Mouse (Mus musculus) heart, embryonic 10.5 days (tissue): ENCODE data around the gene Dcun1d4. TPM values are rescaled to one million over a fixed set of nuclear protein-coding genes. Genes with fewer than 3 reads are reported as not detected.

Source experiments
- DNase-seq: peaks from one replicate; pipeline ENCODE4 v3.0.0-alpha.2; 2017; ENCODE audit warnings: low spot score
- H3K27ac ChIP-seq: fragments of 300-500 bp; sonication (generic); 2 replicates; pipeline ENCODE4 v1.5.1; 2016; ENCODE audit warnings: mild to moderate bottlenecking
- H3K27me3 ChIP-seq: fragments of 300-500 bp; sonication (generic); 2 replicates; pipeline ENCODE4 v1.6.1; 2016; ENCODE audit warnings: mild to moderate bottlenecking; ENCODE audit not compliant: poor library complexity, insufficient read depth, severe bottlenecking
- H3K36me3 ChIP-seq: fragments of 300-500 bp; sonication (generic); 2 replicates; pipeline ENCODE4 v1.6.1; 2016; ENCODE audit warnings: mild to moderate bottlenecking, moderate library complexity
- H3K4me1 ChIP-seq: fragments of 300-500 bp; sonication (generic); 2 replicates; pipeline ENCODE4 v1.6.1; 2016; ENCODE audit warnings: mild to moderate bottlenecking
- H3K4me3 ChIP-seq: fragments of 300-500 bp; sonication (generic); 2 replicates; pipeline ENCODE4 v1.5.1; 2016; ENCODE audit warnings: mild to moderate bottlenecking, moderate library complexity
- H3K9me3 ChIP-seq: fragments of 300-500 bp; sonication (generic); 2 replicates; pipeline ENCODE4 v1.6.1; 2016; ENCODE audit warnings: mild to moderate bottlenecking, moderate library complexity
- WGBS: fragments of 180-500 bp; shearing (Covaris S2); methylation state at CpG from one replicate; pipeline ENCODE4 v1.1.7; 2016; 5-methylcytosine and 5-hydroxymethylcytosine counted together
- polyA plus RNA-seq: library from polyadenylated mRNA; unstranded; fragments of >200 nt; fragmentation: Nextera tagmentation; extraction: Ambion mirVana; gene quantifications from 2 replicates; pipeline ENCODE4 v1.2.1, GENCODE M21; 2016

Gene Dcun1d4
- polyA plus RNA-seq, 1 experiment from 2014 or later = 20.4 TPM

DNA sequence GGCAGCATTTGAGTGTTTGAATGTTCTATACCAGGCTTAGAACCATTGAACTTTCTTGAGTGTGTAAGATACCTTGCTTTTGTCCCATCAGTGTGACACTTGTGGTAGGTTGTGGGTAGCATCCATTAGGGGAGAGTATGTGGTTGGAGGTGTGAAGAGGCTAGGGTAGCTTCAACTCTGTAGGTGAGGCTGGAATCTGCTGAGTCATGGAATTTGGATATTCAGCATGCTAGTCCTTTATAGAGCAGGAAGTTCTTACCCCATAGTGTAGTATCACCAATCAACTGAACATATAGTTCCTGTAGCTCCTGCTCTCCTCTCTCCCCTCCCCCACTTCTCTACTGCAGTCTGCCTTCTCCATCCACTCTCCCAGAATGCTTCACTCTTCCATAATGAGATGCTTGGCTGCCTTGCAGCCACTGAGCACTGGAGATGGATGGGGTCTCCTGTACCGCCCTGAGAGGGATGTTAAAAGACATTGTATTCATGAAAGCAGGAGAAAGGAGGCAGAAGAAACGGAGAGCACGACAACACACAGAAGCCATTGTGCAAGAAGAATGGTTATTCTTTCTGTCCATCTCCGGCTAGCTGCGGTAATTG lies 3.3 kb downstream of the Dcun1d4 start:
- no peaks in the 10 kb centered on the region for H3K36me3 ChIP-seq
- H3K4me1 ChIP-seq = no peaks in the 10 kb centered on the region
- WGBS = 71% methylated on average over 5 of the region's 5 CpGs
- no peak for DNase-seq
- H3K27me3 ChIP-seq = no peaks in the 10 kb centered on the region
- H3K27ac ChIP-seq = no peak overlapping the region
- no peaks in the 10 kb centered on the region for H3K9me3 ChIP-seq
- no peak overlapping the region for H3K4me3 ChIP-seq

DNA sequence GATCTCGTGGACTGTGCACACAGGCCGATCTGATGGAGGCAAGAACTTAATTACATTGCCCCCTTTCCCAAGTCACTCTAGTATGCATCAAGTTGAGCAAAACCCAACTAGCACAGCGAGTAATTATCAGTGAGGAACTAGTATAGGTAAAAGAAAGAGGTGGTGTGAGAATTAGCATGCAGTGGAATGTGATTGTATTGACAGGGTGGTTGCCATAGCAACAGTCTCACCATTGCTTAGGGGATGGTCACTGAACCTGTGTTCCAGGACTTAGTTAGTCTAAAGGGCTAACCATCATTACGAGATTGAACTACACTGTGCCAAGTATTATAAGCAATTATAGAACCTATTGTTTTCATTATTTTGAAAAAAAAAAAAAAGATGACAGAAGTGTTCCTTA lies 5.7 kb downstream of the Dcun1d4 start:
- Histone ChIP-seq H3K4me3 (no peak overlapping the region), H3K27ac (no peak overlapping the region), H3K27me3 (no peaks in the 10 kb centered on the region), H3K36me3 (no peaks in the 10 kb centered on the region), H3K4me1 (no peaks in the 10 kb centered on the region), H3K9me3 (no peaks in the 10 kb centered on the region)
- DNase-seq = no peak
- 61% methylated on average over 4 of the region's 4 CpGs for WGBS

DNA sequence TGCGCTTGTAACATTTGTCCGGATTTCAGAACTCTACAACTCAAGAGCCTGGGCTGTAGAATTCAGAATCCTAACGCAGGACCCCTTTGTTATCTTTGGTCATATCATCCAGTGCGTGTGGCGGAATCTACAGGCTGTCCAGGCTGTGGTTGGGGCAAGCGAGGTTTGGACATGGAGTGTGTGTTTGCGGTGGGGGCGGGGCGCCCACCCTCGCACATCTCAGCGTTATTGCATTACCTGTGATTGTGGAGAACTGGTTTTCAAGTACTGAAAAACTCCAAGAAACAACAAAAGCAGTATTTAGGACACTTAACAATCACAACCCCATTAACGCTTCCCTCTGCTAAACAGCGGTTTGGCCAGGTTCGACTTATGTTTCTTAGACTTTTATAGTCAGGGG lies 9.1 kb downstream of the Dcun1d4 start:
- Histone ChIP-seq H3K27ac (peak overlapping the region; percentile 86), H3K36me3 (no peaks in the 10 kb centered on the region), H3K9me3 (no peaks in the 10 kb centered on the region), H3K4me1 (0 out of 2 replicates have a peak, but pooled peaks cover 6% of the 10 kb centered on the region), H3K4me3 (peak overlapping the region; percentile 93), H3K27me3 (no peaks in the 10 kb centered on the region)
- 5% methylated on average over 14 of the region's 14 CpGs for WGBS
- no peak for DNase-seq

DNA sequence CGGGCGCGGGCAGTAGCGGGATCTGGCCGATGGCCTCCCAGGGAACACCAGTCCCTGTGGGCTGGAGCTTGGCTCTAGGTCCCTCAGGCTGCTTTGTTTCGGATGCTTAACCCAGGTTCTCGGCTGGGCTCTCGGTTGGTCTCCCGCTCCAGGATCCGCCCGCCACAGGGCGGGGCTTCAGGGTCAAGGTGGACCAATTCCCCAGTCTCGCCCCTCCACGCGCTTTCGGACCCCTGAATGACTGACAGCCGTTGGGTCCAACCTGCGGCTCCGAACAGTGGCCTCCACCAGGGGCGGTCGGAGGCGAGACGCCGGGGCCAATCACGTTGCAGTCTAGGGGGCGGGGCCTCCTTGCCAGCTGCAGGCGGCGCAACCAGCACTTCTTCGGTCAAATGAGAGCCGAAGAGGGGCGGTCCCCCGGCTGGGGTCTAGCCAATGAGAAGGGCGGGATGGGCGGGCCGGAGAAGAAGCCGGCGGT lies 9.8 kb downstream of the Dcun1d4 start:
- peak overlapping the region; percentile 86 for H3K27ac ChIP-seq
- no peaks in the 10 kb centered on the region for H3K9me3 ChIP-seq
- no peaks in the 10 kb centered on the region for H3K36me3 ChIP-seq
- under 1% methylated on average over 37 of the region's 37 CpGs for WGBS
- DNase-seq = peak; percentile 100
- H3K27me3 ChIP-seq = no peaks in the 10 kb centered on the region
- H3K4me3 ChIP-seq = peak overlapping the region; percentile 93
- 0 out of 2 replicates have a peak, but pooled peaks cover 6% of the 10 kb centered on the region for H3K4me1 ChIP-seq

DNA sequence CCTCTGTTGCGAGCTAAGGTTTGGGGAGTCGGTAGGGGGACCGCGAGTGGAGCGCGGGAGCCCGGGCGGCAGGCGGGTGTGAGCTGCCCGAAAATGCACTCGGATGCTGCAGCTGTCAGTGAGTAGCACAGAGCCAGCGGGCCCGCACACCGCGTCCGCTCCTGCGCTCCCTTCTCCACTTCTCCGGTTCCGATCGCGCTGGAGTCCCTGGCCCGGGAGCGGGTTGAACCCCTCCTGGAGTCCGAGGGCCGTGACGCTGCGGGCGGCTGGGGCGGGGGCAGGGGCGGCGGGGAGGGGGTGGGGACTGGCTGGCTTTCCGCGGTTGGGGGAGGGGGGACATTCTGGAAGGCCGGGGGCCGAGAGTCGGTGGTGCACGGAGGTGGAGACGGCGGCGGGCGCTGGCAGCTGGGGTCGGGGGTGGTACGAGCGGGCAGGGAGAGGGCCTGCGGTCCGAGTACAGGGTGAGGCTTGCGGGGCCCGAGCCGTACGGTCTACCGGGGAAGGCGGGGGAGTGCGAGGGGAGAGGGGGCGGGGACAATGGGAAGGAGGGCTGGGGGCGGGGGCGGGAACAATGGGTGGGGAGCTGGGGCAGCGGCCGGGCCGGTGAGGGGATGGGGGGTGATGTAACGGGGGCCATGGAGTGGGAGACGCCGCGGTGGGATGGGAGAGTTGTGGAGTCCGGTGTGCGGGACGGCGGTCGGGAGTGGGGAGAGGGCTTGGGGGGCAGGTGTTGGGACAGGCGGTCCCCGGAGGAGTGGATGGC lies 10.5 kb downstream of the Dcun1d4 start:
- Histone ChIP-seq H3K36me3 (no peaks in the 10 kb centered on the region), H3K4me3 (peak overlapping the region; percentile 93), H3K4me1 (0 out of 2 replicates have a peak, but pooled peaks cover 10% of the 10 kb centered on the region), H3K27me3 (no peaks in the 10 kb centered on the region), H3K9me3 (no peaks in the 10 kb centered on the region), H3K27ac (peak overlapping the region; percentile 86)
- DNase-seq = no peak
- under 1% methylated on average over 66 of the region's 70 CpGs for WGBS

DNA sequence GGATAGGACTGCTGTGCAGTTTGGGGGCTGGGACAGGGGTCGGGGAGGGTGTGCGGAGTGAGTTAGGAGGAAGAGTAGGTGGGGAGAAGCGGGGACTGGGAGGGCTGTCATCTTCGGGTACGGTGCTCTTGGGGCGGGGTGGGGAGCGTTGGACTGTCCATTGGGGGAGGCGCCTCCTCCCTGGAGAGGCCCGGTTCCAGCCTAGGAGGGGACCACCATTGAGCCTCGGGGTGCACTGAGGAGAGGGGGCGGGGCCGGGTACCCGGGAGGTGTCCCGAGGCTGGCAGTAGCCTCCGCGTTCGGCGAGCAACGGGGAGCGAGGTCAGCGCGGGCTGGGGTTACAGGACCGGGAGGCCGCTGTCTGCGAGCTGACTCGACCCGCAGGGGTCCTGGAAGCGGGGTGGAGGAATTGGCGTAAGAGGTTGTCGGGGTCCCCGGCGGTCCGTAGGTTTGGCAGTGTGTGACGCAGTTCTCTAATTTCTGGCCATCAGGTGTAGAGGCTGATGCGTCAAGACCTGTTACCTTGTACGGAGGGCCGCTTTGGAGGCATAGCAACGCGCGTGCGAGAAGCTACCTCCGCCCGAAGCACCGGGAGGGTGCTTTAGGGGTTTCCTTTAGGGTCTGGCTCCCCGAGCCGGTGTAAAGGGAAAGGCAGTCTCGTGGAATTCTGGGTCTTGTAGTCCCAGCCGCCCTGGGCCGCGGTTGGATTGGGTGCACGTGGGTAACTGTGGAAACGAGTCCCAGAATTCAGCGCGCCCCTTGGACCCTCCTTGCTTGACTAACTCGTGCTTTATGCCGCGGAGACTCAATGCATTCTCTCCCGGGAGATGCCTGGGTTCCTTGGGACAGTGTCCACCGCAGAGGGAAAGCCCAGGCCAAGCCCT lies 11.3 kb downstream of the Dcun1d4 start:
- DNase-seq = peak; percentile 96
- WGBS = under 1% methylated on average over 56 of the region's 59 CpGs
- H3K4me1 ChIP-seq = 0 out of 2 replicates have a peak, but pooled peaks cover 10% of the 10 kb centered on the region
- peak overlapping the region; percentile 86 for H3K27ac ChIP-seq
- peak overlapping the region; percentile 93 for H3K4me3 ChIP-seq
- H3K36me3 ChIP-seq = no peaks in the 10 kb centered on the region
- H3K27me3 ChIP-seq = no peaks in the 10 kb centered on the region
- H3K9me3 ChIP-seq = no peaks in the 10 kb centered on the region

DNA sequence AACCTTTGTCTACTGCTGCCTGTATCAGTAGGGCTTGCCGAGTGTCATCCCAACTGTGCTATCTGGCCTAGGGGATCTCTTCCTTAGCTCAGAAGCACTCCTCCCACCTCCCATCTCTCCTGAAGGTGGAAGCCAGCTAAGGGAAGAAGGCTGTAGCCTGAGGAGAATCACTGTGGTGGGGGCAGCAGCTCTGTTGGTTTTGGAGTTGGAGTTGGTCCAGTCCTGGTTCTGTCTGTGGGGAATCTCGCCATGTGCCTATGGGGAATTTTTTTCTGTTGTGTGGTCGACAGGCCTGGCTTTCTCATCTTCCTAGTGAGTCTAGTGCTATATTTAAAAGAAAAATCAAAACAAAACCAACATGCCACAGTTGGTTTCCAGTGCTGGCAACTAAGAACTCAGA lies 16.6 kb downstream of the Dcun1d4 start:
- Histone ChIP-seq H3K36me3 (no peaks in the 10 kb centered on the region), H3K27ac (no peak overlapping the region), H3K4me1 (peaks cover 45% of the 10 kb centered on the region), H3K4me3 (no peak overlapping the region), H3K9me3 (no peaks in the 10 kb centered on the region), H3K27me3 (no peaks in the 10 kb centered on the region)
- no peak for DNase-seq
- 64% methylated on average over 3 of the region's 3 CpGs for WGBS

DNA sequence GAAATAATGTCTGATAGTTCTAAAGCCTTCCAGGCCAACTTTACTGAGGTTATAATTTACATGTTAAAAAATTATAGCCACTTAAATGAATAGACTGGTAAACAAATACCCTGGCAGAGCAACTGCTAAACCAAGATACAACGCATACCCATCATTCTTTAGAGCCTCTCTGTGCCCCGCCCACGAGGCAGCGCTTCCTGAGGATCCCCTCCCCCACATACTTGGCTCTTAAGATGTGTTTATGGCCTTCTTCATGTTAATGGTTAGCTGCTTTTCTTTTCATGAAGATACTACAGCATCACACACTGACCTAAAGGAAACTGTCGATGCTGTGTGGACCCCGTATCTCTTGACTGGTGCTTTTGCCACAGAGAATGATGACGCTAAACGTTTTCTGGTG lies 17.8 kb downstream of the Dcun1d4 start:
- 84% methylated on average over 8 of the region's 8 CpGs for WGBS

DNA sequence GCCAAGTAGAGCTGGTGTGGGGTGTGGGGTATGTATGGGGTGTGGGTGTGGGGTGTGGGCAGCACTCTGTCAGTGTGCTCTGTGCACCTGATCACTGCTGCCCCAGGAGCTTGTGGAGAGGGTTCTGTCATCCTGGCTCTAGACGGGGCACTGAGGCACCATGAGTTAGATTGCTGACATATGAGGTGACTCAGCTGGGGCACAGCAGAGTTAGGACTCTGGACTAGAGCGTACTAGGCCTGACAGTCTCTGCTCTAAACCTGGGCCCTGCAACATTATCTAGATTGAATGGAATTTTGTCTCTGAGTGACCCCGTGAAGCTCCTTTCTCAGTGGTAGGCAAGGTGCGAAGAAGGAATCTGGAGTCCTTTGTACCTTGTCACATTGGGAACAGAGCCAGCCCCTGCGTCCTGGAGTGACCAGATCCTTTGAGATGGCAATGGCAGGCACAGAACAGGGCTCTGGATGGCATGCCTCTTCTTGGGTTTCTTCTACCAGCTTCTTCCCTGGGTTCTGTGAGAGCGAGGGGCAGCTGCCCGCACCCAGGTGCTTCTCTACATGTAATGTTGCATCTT lies 20.2 kb downstream of the Dcun1d4 start:
- no peak overlapping the region for H3K4me3 ChIP-seq
- H3K36me3 ChIP-seq = no peaks in the 10 kb centered on the region
- H3K27me3 ChIP-seq = no peaks in the 10 kb centered on the region
- no peak for DNase-seq
- WGBS = 47% methylated on average over 7 of the region's 7 CpGs
- H3K4me1 ChIP-seq = peaks cover 64% of the 10 kb centered on the region
- peak overlapping the region; percentile 22; the same call in 1 of the 2 replicates for H3K27ac ChIP-seq
- no peaks in the 10 kb centered on the region for H3K9me3 ChIP-seq

More for the DNA sequence above, 17.8 kb downstream of the Dcun1d4 start:
- Histone ChIP-seq H3K4me3 (no peak overlapping the region), H3K27me3 (no peaks in the 10 kb centered on the region), H3K36me3 (no peaks in the 10 kb centered on the region), H3K27ac (no peak overlapping the region), H3K4me1 (peaks cover 54% of the 10 kb centered on the region), H3K9me3 (no peaks in the 10 kb centered on the region)
- DNase-seq = no peak

DNA sequence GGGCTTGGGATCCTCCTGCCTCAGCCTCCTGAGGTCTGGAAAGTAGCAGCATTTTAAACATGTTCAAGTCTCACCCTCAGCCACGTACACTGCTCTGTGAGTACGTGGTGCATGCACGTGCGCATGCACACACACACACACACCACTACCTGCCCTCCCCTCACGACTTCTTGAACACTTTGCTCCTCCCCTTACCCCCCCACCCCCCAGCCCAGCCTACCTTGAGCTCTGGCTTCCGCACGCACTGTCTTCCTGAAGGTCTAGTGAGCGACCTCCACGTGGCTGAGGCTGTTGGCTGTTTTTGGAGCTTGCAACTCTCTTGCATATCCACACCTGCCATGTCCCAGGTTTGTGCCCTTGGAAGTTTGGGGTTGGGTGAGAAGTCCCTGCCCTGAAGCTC lies 21.6 kb downstream of the Dcun1d4 start:
- no peaks in the 10 kb centered on the region for H3K27me3 ChIP-seq
- H3K4me1 ChIP-seq = peaks cover 68% of the 10 kb centered on the region
- 81% methylated on average over 9 of the region's 9 CpGs for WGBS
- H3K9me3 ChIP-seq = no peaks in the 10 kb centered on the region
- peak overlapping the region; percentile 52; the same call in 1 of the 2 replicates for H3K27ac ChIP-seq
- H3K4me3 ChIP-seq = no peak overlapping the region
- DNase-seq = no peak
- no peaks in the 10 kb centered on the region for H3K36me3 ChIP-seq

DNA sequence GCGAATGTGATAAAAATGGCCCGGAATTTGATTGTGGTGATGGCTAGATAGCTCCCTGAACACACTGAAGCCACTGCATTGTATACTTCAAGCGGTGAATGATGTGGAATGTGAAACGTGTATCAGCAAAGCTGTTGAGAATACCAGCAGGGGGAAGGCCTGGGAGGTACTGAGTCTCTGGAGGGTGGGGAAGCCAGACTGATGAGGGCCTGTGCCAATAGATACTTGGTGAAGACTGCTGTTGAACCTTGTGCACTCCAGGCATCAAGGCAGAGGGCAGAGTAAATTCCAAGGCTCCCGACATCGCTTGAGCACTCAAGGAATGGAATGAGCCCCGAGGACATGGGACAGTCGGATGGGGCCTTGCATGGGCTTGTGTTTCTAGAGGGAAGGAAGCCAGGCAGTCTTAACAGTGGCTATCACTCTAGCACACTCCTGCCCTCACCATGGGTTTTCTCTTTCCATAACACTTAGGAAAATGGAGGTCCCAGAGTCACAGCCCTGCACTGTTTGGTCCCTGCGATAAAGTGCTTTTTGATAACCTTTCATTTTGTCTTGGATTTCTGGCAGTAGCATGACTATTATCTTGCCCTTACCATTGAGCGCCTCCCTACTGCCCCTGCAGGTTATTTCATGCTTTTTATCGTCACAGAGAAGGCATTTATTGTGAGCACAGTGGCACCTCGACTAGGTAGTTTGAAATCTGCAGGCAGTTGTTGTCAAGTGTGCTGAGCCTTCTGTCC lies 22.4 kb downstream of the Dcun1d4 start:
- H3K4me1 ChIP-seq = peaks cover 61% of the 10 kb centered on the region
- no peak overlapping the region for H3K4me3 ChIP-seq
- DNase-seq = no peak
- WGBS = 44% methylated on average over 12 of the region's 12 CpGs
- peak overlapping the region; percentile 52; the same call in 1 of the 2 replicates for H3K27ac ChIP-seq
- no peaks in the 10 kb centered on the region for H3K27me3 ChIP-seq
- no peaks in the 10 kb centered on the region for H3K9me3 ChIP-seq
- H3K36me3 ChIP-seq = no peaks in the 10 kb centered on the region

DNA sequence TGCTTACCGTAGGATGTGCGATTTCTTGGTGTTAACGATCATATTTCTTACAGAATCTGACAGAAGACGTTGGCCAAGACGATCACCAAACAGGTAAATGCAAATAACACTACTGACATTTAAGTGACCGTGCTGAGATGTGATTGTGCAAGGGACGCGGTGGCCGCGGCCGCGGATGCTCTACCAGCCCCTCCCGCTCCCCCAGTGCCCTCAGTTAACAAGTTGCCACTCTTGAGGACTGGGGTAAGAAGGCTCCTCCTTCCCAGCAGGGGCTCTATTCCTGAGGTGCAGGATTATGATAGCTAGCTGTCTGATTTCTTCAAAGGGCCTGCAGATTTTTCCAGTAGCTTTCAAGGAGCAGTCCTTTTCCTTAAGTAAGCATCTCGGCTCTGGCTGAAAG lies 30.3 kb downstream of the Dcun1d4 start:
- no peaks in the 10 kb centered on the region for H3K9me3 ChIP-seq
- H3K4me1 ChIP-seq = peaks cover 35% of the 10 kb centered on the region
- DNase-seq = no peak
- H3K4me3 ChIP-seq = no peak overlapping the region
- WGBS = 86% methylated on average over 14 of the region's 14 CpGs
- no peak overlapping the region for H3K27ac ChIP-seq
- H3K36me3 ChIP-seq = peaks cover 18% of the 10 kb centered on the region; the same call in 1 of the 2 replicates
- H3K27me3 ChIP-seq = no peaks in the 10 kb centered on the region
